Mouse (Mus musculus) common myeloid progenitor, adult 5-6 weeks (primary cell): ENCODE data around the gene Kcnj14. TPM values are rescaled to one million over a fixed set of nuclear protein-coding genes. Genes with fewer than 3 reads are reported as not detected.
A peak's percentile ranks its signal among the peaks of the same experiment; 100 is the strongest.

Experiments
- ATAC-seq: replicated peaks from 2 replicates; pipeline ENCODE4 v1.8.0; 2016; ENCODE audit warnings: low read depth, mild to moderate bottlenecking, moderate TSS enrichment, inconsistent platforms; ENCODE audit not compliant: poor library complexity, severe bottlenecking
- total RNA-seq: library from RNA; stranded (forward); fragments of 200-1000, 187-1606 nt; gene quantifications from 2 replicates; pipeline ENCODE4 v1.2.3, GENCODE M21; 2017

Gene Kcnj14
- total RNA-seq, 1 experiment from 2014 or later = not detected

GRCm38 (mm10) chr7:45833148-45833790 is 8.7 kb upstream of the Kcnj14 start:
- peak; percentile 48; the same call in 1 of the 2 replicates for ATAC-seq

GRCm38 (mm10) chr7:45832428-45832827 is 7.8 kb upstream of the Kcnj14 start:
- no peak for ATAC-seq

GRCm38 (mm10) chr7:45831128-45831525 is 6.5 kb upstream of the Kcnj14 start:
- ATAC-seq = no peak

- ATAC-seq = peak; percentile 94
Measured at GRCm38 (mm10) chr7:45830427-45831127, 6.0 kb upstream of the Kcnj14 start, which contains the start of gene Grwd1. TSS of gene Grwd1 (minus strand) at chr7:45830944.

- ATAC-seq = no peak
Measured at GRCm38 (mm10) chr7:45826631-45827030, 2.0 kb upstream of the Kcnj14 start.

GRCm38 (mm10) chr7:45820913-45821312 is 3.7 kb downstream of the Kcnj14 start:
- ATAC-seq = no peak

- peak; percentile 20; the same call in 1 of the 2 replicates for ATAC-seq
Measured at GRCm38 (mm10) chr7:45819843-45820242, 4.7 kb downstream of the Kcnj14 start.

- no peak for ATAC-seq
Measured at GRCm38 (mm10) chr7:45815984-45816351, 8.6 kb downstream of the Kcnj14 start.

- ATAC-seq = no peak
Measured at GRCm38 (mm10) chr7:45815323-45815983, 9.1 kb downstream of the Kcnj14 start.

GRCm38 (mm10) chr7:45814841-45815240 is 9.7 kb downstream of the Kcnj14 start:
- ATAC-seq = no peak

GRCm38 (mm10) chr7:45813787-45814779 is 10.5 kb downstream of the Kcnj14 start, which contains the start of gene Cyth2:
TSS of gene Cyth2 (minus strand) at chr7:45814581.
- ATAC-seq = peak; percentile 98

- no peak for ATAC-seq
Measured at GRCm38 (mm10) chr7:45812921-45813320, 11.7 kb downstream of the Kcnj14 start.

GRCm38 (mm10) chr7:45809276-45810075 is 15.1 kb downstream of the Kcnj14 start:
- ATAC-seq = no peak

- no peak for ATAC-seq
Measured at GRCm38 (mm10) chr7:45808471-45808870, 16.1 kb downstream of the Kcnj14 start.

GRCm38 (mm10) chr7:45805941-45806340 is 18.6 kb downstream of the Kcnj14 start:
- no peak for ATAC-seq

GRCm38 (mm10) chr7:45802551-45802950 is 22.0 kb downstream of the Kcnj14 start:
- no peak for ATAC-seq

GRCm38 (mm10) chr7:45801348-45801747 is 23.2 kb downstream of the Kcnj14 start:
- peak; percentile 86 for ATAC-seq

- peak; percentile 75 for ATAC-seq
Measured at GRCm38 (mm10) chr7:45800546-45801204, 23.9 kb downstream of the Kcnj14 start.
